Mouse (Mus musculus): ENCODE measurements at regions not wholly inside any gene's neighbourhood (a gene's known extent, or its start where the extent isn't known, plus 50 kb on each side); places are given as distances from the start of the nearest gene placed in this dataset.

- TF ChIP-seq CTCF (IDR thresholded peaks at IDR 0.05; ENCODE audit: low read depth) (no peak), EP300 (IDR thresholded peaks at IDR 0.05; ENCODE audit: low read depth) (no peak)
Observed at GRCm38 (mm10) chr16:12934586-12934985, 174.9 kb upstream of the Ercc4 start.

Measured in heart, postnatal 0 days (tissue).